Mouse (Mus musculus): ENCODE measurements at regions not wholly inside any gene's neighbourhood (a gene's known extent, or its start where the extent isn't known, plus 50 kb on each side); places are given as distances from the start of the nearest gene placed in this dataset.
A peak's percentile ranks its signal among the peaks of the same experiment; 100 is the strongest.

DNA sequence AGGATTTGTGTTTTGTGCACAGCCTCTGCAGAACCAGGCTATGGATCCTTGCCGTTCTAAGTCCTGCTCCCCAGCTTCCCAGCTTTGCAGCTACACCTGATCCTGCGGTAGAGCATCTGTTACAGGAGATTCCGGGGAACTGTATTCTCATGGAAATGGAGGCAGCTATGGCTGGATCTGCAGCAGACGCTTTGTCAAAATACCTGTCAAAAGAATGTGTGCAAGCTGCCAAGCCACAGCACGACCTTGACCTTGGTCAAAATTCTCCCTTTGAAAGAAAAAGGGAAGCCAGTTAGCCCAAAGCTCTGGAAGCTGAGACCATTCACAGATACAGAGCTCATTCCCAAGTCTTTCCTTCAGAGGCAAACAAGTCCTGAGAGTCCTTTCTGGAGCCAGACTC is 255.3 kb downstream of the Med13l start:
- no peak for DNase-seq (ENCODE audit: low spot score in 2 of 2)

DNA sequence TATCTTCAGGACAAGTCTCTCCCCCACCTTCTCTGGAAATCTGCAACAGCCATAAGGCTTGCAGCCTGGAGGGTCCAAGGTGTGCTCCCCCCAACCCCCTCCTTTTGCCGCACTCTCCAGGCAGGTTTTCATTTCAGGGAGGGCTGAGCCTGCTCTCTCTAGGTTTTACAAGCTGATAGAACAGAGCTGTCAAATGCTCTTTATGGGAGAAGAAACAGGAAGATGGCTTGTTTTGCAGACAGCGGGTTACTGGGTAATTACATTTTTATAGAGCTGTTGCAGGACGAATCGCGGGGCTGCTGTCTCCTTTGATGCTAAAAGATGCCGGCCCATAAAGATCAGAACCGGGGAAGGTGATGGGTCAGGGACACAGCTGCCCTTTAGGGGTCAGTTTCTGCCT is 257.8 kb downstream of the Med13l start:
- no peak for DNase-seq (ENCODE audit: low spot score in 2 of 2)

DNA sequence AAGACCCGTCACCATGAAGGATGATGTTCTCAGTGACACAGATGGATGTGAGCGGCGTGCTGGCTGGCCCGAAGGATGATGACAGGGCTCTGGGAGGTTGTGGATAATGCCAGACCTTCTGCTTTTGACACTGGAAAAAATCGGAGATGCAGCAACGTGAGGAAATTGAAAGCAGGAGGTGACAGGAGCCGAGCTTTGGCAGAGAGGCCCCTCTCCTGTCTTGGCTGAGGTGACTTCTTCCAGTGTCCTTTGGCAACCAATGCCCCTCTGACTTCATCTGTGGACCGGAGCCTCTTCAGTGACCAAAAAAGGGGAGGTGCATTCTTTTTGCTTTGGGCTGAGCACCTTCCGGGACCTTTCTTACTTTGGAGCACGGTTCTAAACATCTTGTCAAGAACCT is 264.3 kb downstream of the Med13l start:
- DNase-seq (ENCODE audit: low spot score in 2 of 2) = no peak

DNA sequence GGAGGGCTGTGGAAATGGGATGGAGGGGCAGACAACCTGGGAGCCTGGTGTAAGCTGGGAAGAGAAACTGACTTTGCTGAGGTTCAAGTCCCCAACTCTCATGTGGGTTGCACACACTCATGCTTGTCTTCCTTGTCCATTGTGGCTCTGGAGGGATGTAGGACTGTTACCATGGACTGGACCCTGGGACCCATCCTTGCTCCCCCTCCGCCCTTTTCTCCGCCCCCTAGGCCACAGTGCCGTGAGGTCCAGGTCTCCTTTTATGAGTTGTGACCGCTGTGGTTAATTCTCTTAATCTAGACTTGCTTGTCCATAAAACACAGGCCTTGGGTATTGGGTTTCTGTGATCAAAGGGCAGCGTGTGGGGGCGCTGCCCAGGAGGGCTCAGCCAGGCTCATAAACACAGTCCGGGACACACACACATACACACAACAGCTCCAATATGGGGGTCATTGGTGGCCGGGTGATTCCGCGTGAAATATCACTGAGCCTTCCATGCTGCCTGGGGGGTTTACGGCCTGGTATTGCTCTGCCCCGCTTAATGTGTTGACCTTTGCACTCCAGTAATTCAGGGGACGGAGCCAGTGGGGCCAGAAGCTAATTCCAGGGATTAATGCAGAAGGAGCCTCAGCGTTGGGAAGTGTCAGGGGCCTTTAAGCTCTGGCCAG is 268.7 kb downstream of the Med13l start:
- DNase-seq (ENCODE audit: low spot score in 2 of 2) = no peak

DNA sequence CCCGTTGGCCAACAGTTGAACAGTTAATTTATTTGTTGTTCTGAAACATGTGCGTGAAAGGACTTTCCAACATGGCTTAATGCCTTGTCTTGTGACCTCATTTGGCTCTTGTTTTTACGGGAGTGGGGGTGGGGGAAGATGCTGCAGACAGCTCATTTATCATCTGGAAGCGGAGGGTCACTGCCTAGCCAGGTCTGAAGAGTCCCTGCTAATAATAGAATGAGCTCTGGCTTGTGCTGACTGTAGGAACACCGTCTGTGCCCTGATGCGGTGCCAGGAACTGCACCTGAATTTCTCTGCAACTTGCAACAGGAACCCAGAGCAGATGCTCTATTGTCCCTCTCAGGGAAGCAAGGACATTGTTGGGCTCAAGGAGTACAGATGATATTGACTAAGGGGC is 272.2 kb downstream of the Med13l start:
- no peak for DNase-seq (ENCODE audit: low spot score in 2 of 2)

DNA sequence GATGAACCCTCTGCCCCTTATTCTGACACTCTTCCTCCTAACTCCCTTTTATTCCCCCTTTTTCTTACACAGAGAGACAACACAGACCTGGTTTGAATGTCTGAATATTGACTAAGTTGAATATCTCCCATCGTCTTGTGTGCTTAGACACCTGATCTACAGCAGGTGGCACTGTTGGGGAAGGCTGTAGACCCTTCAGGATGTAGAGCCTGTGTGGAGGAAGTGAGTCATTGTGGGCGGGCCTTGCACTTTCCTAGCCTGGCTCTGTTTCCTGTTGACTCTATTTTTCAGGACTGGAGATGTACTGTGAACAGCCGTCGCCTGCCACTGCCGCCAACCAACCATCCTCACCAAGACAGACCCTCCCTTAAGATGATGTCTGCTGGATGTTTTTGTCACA is 273.6 kb downstream of the Med13l start:
- no peak for DNase-seq (ENCODE audit: low spot score in 2 of 2)

DNA sequence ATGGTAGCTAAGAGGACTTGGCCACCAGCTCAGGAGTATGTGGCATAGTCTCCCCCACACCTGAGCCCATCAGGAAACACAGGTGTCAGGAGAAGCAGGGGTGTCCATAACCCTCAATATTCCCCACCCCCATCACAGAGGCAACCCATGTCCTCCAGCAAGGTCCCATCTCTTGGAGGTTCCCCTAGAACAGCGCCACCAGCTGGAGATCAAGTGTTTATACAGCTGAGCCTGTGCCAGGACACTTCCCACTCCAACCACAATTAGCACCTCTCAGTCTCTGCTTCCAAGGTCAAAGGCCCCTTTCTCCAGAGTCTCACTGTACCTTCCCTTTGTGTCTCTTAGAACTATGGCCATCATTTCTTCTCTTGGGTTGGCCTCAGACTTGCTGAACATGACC is 276.5 kb downstream of the Med13l start:
- DNase-seq (ENCODE audit: low spot score in 2 of 2) = no peak

DNA sequence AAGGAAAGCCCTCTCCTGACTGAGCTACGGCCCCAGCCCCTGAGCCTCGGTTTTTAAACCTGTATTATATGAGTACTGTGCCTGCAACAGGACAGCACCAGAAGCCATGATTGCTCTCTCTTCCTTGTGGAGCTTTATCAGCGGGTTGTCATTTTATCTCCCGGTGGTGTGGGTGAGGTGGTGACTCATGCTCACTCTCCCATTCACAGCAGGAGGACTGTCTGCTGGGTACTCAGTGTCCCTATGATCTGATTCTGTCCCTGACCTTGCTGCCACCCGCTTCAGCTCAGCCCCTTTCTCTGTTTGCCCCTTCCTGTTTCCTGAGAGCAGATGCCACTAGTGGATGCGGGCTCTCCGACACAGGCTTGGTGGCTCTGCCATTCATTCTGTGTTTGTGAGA is 277.9 kb downstream of the Med13l start:
- DNase-seq (ENCODE audit: low spot score in 2 of 2) = no peak

DNA sequence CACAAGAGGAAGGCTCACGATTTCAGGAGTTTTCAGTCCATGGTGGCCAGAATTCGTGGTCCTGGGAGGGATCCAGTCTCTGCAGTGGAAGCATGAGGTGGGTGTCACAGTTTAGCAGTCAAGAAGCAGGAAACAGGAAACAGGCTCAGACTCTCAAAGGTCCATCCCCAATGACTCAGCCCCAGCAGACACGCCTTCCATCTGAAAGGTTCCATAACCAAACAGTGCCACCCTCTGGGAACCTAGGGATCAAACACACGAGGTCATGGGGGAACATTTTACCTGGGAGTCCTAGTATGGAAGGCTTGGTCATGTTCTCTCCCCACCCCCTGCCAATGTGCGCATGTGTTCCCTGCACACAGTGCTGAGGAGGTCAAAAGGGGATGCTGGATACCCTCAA is 279.4 kb downstream of the Med13l start:
- DNase-seq (ENCODE audit: low spot score in 2 of 2) = no peak

DNA sequence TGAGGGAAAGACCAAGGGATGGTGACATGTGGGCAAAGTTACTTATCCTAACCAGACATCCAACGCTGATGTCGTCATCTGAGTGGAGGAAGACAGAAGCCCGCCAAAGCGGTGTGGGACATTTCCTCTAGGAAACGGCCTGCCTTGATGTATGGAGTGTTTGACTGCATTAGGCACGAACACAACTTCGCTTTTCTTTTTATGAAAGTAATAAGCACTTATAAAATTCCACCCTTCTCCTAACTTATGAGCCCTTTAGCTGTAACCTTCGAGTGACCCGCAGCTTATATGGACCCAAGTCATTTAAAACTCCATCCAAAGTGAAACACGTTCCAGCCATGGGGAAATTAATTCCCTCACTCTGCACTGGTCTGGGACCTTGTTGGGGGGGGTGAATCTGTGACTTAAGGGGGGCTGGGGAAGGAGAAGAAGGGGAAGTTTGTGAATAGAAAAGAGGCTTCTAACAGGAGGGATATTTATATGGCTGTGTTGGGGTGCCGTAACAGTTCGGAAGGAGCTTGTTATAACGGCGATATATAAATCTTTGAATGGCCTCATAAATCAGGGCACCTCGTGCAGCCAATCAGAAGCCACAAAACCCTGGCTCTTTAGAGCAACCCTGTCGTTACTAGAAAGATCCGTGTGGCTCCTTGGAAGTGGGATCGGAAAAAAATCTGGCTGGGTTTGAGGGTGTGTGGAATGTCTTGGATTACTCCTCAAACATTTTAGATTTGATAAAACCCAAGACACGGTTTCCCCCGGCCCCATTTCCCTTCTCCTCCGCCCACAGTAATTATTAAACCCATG is 280.9 kb downstream of the Med13l start:
- no peak for DNase-seq (ENCODE audit: low spot score in 2 of 2)

DNA sequence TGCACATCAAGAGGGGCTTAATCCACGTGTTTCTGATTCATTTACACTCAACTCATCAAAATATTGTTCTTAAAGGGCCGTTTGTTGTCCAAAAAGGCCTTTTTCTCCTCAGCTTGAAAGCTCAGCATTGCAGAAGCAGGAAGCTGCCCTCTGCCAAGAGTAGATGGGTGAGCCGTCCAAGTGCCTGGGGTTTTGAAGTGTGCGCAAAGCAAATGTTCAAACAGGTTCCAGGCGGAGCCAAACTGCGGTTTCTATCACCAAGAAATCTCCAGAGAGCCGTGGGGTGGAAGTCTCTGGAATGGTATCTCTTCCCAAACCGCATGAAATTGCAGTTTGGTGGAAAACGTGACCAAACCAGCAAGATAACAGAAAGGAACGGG is 281.5 kb downstream of the Med13l start:
- no peak for DNase-seq (ENCODE audit: low spot score in 2 of 2)

DNA sequence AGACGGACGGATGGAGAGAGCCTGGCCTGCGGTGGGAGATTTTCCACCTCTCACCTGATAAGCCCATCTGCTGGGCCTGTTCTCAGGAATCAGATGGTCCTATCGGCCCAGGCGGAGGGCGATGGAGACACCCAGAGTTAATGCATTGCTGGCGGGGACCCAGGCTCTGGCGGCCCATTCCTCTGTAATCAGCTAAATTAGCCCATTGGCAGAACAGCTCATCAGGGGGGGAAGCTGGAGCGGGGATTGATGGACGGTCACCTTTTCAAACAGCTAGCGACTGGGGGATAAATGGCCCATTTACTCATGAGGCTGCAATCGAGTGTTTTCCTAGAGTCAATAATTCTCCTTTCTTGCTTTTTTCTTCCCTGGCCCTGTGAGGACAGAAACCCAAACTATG is 296.5 kb downstream of the Med13l start:
- DNase-seq (ENCODE audit: low spot score in 2 of 2) = no peak

DNA sequence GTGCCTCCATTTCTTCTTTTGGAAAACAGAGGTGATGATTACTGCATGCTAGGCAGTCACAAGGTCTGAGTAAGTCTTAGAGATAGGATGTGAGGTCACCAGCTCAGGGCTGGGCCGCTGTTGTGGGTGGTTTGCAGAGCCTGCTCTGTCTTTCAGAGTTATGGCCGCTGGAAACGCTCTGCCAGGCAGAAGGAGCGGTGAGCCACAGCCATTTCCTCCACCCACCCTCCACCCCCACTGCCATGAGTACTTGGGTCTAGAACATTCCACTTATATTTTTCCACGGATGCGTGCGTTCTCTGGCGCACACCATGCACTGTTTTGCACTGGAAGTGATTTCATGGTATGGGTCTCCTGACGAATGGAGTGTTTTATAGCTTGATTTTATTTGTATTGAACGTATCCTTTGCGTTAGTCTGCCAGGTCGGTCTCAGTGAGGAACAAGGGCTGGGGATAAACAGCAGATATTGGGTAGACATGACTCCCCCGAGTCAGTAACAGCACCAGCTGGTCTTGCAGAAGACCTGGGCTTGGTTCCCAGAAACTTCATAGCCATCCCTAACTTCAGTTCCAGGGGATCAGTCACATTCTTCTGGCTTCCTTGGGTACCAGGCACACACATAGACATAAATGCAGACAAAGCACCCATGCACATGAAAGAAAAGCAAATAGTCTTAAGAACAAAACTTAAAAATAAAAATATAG is 300.8 kb downstream of the Med13l start:
- DNase-seq (ENCODE audit: low spot score in 2 of 2) = no peak

DNA sequence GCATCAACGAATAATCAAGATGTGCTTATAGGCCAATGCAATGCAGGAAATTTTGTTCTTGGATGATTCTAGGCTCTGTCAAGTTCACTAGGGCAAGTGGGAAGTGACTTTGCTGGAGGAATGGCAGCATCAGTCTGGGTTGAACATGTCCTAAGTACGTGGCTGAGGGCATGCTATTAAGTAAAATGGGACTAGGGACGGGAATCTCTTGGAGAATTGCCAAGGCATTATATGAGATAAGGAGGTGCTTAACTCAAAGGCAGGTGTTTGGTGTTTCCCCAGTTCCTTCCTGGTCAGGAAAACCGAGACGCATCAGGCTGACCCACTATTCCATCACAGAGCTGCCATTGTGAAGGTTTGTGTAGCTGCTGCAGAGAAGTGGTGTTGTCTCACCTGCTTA is 307.0 kb downstream of the Med13l start:
- DNase-seq (ENCODE audit: low spot score in 2 of 2) = no peak

DNA sequence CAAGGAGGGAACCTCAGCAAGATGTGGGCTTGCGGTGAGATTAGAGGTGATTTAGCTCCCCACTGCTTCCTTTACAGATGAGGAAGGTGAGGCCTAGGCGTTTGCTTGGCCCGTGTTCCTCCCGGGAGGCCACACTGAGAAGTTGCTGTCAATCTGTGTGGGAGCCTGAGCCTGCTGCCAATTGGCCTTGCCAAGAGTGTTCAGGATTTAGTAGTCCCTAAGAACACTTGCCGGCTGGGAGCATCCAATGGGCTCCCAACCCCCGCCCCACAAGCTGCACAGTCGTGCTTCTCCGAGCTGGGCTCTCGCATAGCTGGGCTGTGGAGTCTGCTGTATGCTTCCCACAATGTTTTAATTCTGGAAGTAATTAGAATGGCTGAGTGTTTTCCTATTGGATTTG is 308.9 kb downstream of the Med13l start:
- no peak for DNase-seq (ENCODE audit: low spot score in 2 of 2)

DNA sequence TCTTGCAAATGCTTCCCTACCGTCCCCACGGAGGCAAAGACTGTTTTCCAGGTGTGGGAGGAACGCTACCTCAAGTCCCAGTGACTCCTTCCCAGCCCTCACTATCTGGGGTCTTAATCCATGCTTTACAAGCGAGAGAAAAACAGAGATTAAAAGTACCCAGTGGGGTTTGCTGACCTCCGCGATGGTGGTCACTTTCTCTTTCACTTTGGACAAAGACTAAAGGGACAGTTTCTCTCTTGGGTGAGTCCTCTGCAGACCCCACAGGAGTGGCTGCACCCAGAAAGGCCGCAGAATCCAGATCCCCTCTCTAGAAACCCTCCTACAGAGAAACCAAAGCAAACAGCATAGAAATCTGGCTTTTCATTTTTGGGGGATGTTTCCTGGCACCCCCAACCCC is 313.4 kb downstream of the Med13l start:
- no peak for DNase-seq (ENCODE audit: low spot score in 2 of 2)

DNA sequence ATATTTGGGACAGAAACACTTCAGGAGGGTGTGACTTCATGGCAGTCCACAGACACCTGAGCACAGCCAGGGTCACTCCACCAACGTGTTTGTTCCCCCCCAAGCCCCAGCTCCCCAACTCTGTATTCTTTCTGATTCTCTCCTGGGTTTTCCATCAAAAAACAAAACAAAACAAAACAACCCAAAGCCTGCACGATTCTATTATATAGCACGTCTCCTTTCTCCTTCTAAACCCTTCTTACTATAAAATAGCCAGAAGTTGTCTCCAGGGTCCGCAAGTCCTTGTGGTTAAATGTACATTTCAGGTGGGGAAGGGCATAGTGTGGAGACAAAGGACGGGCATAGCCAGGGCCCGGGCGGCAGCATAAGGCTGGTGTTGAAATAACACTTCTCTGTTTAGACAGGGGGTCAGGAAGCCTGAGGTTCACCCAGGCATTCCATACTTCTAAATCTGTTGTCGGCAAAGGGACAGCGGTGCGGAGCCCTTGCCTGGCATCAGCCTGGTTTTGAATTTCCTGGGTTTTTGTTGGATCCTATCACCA is 314.7 kb downstream of the Med13l start:
- DNase-seq (ENCODE audit: low spot score in 2 of 2) = no peak

DNA sequence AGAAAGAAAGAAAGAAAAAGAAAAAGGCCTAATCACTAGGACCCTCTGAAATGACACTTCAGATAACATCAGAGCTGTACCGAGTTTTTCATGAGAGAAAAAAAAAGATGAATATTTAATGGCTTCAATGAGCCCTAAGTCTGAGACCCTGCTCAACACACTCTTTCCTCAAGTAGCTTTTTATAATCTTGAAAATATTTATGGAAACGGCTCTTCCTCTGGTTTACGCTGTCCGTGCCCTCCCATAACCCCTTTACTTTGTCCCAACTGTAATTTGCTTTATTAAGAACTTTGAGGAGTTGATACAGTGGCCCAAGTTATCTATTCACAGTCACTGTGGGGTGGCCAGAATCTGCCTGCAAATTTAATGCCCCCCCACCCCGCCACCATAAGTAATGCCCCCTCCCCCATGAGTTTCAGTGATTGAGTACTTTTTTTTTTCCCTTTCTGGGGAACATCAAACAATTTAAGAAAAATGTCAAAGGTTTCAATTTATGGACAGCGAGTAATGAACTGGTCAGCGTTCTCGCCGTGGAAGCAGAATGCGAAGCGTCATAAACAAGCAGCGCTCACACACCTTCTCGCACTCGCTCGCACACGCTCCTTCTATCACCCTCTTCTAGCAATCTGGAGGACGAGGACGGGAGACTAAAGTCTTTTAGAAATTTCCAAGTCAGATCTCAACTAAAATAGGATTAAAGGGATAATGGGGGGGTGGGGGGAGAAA is 316.3 kb downstream of the Med13l start:
- no peak for DNase-seq (ENCODE audit: low spot score in 2 of 2)

DNA sequence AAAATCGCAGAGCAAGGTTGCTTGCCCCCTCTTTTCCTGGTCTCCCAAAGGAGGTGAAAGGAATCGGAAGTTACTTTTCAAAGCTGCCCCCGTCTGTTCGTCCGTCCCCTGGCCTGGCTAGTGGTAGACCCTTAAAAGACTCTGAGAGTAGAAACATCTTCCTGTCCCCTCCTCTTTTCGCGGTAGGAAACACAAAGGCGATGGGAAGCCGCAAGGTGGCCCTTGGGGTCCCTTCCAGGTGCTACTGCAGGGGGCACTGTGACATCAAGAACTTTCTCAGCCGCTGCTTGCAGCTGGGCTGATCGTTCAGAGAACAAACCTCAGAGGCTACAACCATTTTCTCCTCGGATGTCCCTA is 316.8 kb downstream of the Med13l start:
- peak; percentile 63 to 70 for DNase-seq (ENCODE audit: low spot score in 2 of 2)

DNA sequence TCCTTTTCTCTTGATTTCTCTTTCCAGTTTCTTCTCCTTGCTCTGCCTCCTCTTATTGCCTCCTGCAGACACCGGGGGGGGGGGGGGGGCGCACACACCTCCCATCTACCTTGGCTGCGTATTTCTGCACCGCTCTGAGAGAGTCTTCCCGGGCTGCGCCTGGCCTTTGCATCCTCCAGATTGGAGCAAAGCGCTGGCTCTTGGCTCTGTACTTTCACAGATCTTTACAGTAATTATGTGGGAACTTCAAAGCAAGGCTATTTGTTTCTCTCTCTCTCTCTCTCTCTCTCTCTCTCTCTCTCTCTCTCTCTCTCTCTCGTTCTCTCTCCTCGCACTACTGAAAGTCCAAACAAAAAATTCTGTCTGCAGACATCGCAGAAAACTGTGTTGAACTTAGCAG is 317.4 kb downstream of the Med13l start:
- no peak for DNase-seq (ENCODE audit: low spot score in 2 of 2)

DNA sequence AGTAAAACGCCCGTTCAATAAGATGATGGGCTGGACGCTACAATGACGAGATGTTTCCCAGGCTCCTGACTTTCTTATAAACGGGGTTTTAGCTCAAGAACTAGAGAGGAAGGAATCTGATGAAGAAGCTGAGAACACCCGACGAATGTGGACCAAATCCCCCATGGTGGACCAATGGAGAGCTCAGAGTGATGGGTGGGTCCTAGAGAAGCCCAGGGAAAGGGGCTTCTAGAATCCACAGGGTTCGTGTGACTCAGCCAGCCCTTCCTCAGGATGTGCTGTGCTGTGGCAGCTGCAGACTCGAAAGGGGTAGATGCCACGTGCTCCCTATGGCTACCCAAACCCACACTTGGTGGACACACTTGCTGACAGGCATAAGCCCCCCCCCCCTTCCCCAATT is 318.2 kb downstream of the Med13l start:
- DNase-seq (ENCODE audit: low spot score in 2 of 2) = no peak

DNA sequence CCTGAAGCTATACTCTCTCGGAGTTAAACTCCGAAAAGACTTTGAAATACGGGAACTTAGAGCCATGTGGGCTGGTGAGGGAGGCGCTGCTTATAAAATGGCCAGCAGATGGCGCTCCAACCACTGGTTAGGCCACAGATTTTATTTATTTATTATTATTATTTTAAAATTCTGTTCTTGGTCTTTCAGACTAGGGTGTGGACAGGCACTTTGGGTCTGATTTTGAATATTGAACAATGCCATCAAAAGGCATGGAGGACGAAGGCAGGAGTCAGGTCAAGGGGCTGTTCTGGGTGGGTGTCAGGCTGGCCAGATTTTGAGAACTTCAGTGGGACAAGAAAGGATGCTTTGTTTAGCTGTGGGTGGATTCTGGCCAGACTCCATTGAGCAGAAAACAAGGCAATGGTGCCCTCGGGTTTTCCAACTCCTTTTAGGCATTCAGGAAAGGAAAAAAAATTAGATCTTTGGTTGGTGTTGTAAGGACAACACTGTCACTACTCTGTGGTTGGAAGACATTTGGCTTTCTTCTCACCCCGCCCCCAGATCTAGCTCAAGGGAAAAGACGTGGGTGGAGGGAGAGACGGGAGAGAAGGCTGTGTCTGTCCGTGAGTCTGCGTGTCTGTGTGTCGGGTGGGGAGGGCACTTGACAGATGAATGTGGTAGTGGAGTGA is 319.5 kb downstream of the Med13l start:
- peak; percentile 67 to 82 for DNase-seq (ENCODE audit: low spot score in 2 of 2)

All from urinary bladder, postnatal 4 days (tissue).